Mouse (Mus musculus): ENCODE data around the gene Ddx42.

- TF ChIP-seq POLR2A (IDR thresholded peaks at IDR 0.05; ENCODE audit: low read depth, low read length) (no peak), CTCF (IDR thresholded peaks at IDR 0.05; ENCODE audit: extremely low read depth, insufficient read length, insufficient replicate concordance, low read depth, low read length) (no peak)
Observed at GRCm38 (mm10) chr11:106291861-106292260, 75.1 kb downstream of the Ddx42 start.
